Mouse (Mus musculus) limb, embryonic 14.5 days (tissue): Measurements from ENCODE around the gene Syk. TPM values are rescaled to one million over a fixed set of nuclear protein-coding genes. Genes with fewer than 3 reads are reported as not detected.

Experiments used
- ATAC-seq: fragments of 200-750 bp; cut with Nextera tagmentation; 2 replicates; pipeline ENCODE4 v1.8.0; 2017; ENCODE audit warnings: low read depth, moderate number of reproducible peaks, moderate TSS enrichment; ENCODE audit not compliant: low FRiP score
- DNase-seq: peaks from one replicate; pipeline ENCODE4 v3.0.0-alpha.2; 2015; ENCODE audit warnings: low spot score
- H3K27ac ChIP-seq: fragments of 300-500 bp; sonication (generic); replicated peaks from 2 replicates; pipeline ENCODE4 v1.5.1; 2014; ENCODE audit warnings: low read depth, mild to moderate bottlenecking, low read length, moderate library complexity, mixed read lengths
- H3K27me3 ChIP-seq: fragments of 300-500 bp; sonication (generic); 2 replicates; pipeline ENCODE4 v1.6.1; 2014; ENCODE audit warnings: low read length, mixed read lengths; ENCODE audit not compliant: control insufficient read depth, insufficient read depth
- H3K36me3 ChIP-seq: fragments of 300-500 bp; sonication (generic); 2 replicates; pipeline ENCODE4 v1.6.1; 2014; ENCODE audit warnings: mild to moderate bottlenecking, low read length, moderate library complexity, mixed read lengths; ENCODE audit not compliant: control insufficient read depth, insufficient read depth
- H3K4me1 ChIP-seq: fragments of 300-500 bp; sonication (generic); 2 replicates; pipeline ENCODE4 v1.6.1; 2014; ENCODE audit warnings: antibody characterized with exemption, low read length, mixed read lengths; ENCODE audit not compliant: control insufficient read depth, insufficient read depth
- H3K4me2 ChIP-seq: fragments of 300-500 bp; sonication (generic); replicated peaks from 2 replicates; pipeline ENCODE4 v1.6.1; 2014; ENCODE audit warnings: low read depth, mild to moderate bottlenecking, low read length, moderate library complexity; ENCODE audit not compliant: severe bottlenecking
- H3K4me3 ChIP-seq: fragments of 300-500 bp; sonication (generic); replicated peaks from 2 replicates; pipeline ENCODE4 v1.5.1; 2014; ENCODE audit warnings: low read length
- H3K9ac ChIP-seq: fragments of 300-500 bp; sonication (generic); 2 replicates; pipeline ENCODE4 v1.6.1; 2014; ENCODE audit warnings: mild to moderate bottlenecking, low read depth, low read length, moderate library complexity; ENCODE audit not compliant: severe bottlenecking
- H3K9me3 ChIP-seq: fragments of 300-500 bp; sonication (generic); 2 replicates; pipeline ENCODE4 v1.6.1; 2016; ENCODE audit warnings: low read length; ENCODE audit not compliant: control insufficient read depth
- POLR2A ChIP-seq: fragments of 200-500 bp; IDR thresholded peaks from 2 replicates; pipeline ENCODE4 v1.8.0; 2012; ENCODE audit warnings: inconsistent platforms, mild to moderate bottlenecking, moderate library complexity, borderline replicate concordance; ENCODE audit not compliant: insufficient read depth, insufficient read length; ENCODE audit errors: extremely low read depth
- WGBS: fragments of 180-500 bp; shearing (Covaris S2); extraction: QIAGEN DNeasy Blood & Tissue Kit; methylation state at CpG from one replicate; pipeline ENCODE4 v1.1.7; 2014; 5-methylcytosine and 5-hydroxymethylcytosine counted together
- polyA plus RNA-seq, 2 experiments: library from polyadenylated mRNA; depleted of rRNA in 1 of 2; stranded (reverse) in 1 of 2; unstranded in 1 of 2; fragments of >200 nt; fragmentation: Nextera tagmentation in 1 of 2; extraction: Ambion mirVana in 1 of 2; gene quantifications; 2 replicates each; pipeline versions ENCODE4 v1.2.1 to v1.2.3; 2012 to 2014

Gene Syk
- polyA plus RNA-seq, 2 experiments = 3.3 to 3.5 TPM

- H3K4me2 ChIP-seq = no peak overlapping the region
- H3K27ac ChIP-seq = no peak overlapping the region
- H3K36me3 ChIP-seq = no peaks in the 10 kb centered on the region
- TF ChIP-seq POLR2A = no peak
- no peaks in the 10 kb centered on the region for H3K9me3 ChIP-seq
- ATAC-seq = no peak
- no peak overlapping the region for H3K4me3 ChIP-seq
- no peak overlapping the region for H3K9ac ChIP-seq
- H3K27me3 ChIP-seq = no peaks in the 10 kb centered on the region
- no peak for DNase-seq
- H3K4me1 ChIP-seq = no peaks in the 10 kb centered on the region
- 77% methylated on average over 8 of the region's 8 CpGs for WGBS
Observed at GRCm38 (mm10) chr13:52561367-52562165, 21.4 kb upstream of the Syk start.

DNA sequence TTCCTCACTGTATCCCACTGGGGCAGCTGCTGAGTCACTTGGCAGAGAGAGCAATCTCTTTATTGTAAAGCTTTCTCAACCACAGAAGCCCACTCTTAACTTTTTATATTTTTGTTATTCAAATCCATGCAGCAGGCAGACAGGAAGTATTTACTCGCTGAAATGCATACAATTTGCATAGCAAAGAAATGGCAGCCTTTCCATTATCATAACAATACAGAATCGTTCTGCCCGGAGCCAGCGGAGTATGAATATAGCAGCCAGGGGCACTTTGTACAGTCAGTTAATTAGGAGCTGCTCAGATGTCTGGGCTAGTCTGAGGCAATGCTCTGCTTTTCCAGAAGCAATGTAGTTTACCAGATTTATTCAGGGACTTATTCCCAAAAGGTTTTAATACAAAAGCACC is 20.8 kb upstream of the Syk start:
- H3K4me2 ChIP-seq = no peak overlapping the region
- H3K4me1 ChIP-seq = no peaks in the 10 kb centered on the region
- no peak overlapping the region for H3K27ac ChIP-seq
- no peak overlapping the region for H3K4me3 ChIP-seq
- no peaks in the 10 kb centered on the region for H3K27me3 ChIP-seq
- WGBS = 44% methylated on average over 4 of the region's 4 CpGs
- H3K9ac ChIP-seq = no peak overlapping the region
- TF ChIP-seq POLR2A = no peak
- DNase-seq = no peak
- no peaks in the 10 kb centered on the region for H3K36me3 ChIP-seq
- no peak for ATAC-seq
- no peaks in the 10 kb centered on the region for H3K9me3 ChIP-seq

DNA sequence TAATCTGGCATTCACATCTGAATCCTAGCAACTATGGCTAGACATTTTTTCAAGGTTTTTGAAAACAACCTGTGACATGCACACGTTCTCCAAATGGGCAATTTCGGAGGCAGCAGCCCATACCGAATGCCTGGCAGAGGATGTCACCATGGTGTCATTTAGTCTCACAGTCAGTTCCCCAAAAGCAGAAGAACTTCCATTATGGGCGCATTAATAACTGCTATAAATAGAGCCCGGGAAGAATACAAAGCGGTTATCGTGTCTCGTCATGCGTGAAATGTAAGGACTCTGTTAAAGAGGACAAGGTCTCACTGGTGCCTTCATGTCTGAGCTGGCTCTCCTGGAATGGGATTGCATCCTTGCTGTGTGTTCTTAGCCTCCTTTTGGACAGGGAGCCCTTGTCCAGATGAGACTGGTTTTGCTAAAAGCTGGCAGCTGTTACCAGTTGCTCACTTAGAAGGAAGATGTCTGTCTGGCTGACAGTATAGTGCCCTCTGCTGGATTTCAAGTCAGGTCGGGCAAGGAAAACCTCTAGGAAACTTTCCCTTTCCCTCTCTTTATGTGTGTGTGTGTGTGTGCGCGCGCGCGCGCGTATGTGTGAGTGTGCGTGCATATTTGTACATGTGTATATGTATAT is 17.8 kb upstream of the Syk start:
- WGBS = 89% methylated on average over 18 of the region's 18 CpGs
- ATAC-seq = no peak

DNA sequence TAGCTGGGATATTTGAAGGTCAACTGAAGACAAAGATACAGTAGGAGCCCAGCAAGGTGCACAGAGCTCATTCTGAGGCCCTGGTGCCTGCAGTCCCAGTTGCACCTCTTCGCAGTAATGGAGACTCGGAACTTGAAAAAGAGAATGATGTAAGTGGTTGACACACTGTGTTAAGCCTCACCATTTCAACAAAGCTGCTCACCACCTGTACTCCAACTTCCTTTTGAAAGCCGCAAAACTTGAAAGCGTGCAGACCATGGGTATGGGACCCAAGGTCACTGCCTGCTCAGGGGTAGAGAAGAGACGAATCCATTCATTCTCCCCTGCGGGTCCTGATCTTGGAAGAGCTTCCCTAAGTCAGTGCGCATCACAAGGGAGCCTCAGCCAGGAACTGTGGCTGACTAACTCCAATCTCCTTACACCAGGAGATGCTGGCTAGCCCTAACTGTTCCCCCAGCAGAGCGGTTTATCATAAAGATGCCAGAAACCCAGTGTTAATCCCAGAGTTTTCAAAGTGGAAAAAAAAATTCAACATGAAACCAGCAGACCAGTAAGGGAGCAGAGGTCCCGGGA is 16.7 kb upstream of the Syk start:
- Histone ChIP-seq H3K4me1 (no peaks in the 10 kb centered on the region), H3K4me2 (no peak overlapping the region), H3K9me3 (no peaks in the 10 kb centered on the region), H3K36me3 (no peaks in the 10 kb centered on the region), H3K27ac (no peak overlapping the region), H3K4me3 (no peak overlapping the region), H3K27me3 (no peaks in the 10 kb centered on the region), H3K9ac (no peak overlapping the region)
- no peak for ATAC-seq
- no peak for TF ChIP-seq POLR2A
- no peak for DNase-seq
- WGBS = 88% methylated on average over 9 of the region's 9 CpGs

More for the DNA sequence above, 17.8 kb upstream of the Syk start:
- Histone ChIP-seq H3K4me2 (no peak overlapping the region), H3K36me3 (no peaks in the 10 kb centered on the region), H3K9me3 (no peaks in the 10 kb centered on the region), H3K9ac (no peak overlapping the region), H3K27ac (no peak overlapping the region), H3K27me3 (no peaks in the 10 kb centered on the region), H3K4me3 (no peak overlapping the region), H3K4me1 (no peaks in the 10 kb centered on the region)
- no peak for TF ChIP-seq POLR2A
- DNase-seq = no peak

DNA sequence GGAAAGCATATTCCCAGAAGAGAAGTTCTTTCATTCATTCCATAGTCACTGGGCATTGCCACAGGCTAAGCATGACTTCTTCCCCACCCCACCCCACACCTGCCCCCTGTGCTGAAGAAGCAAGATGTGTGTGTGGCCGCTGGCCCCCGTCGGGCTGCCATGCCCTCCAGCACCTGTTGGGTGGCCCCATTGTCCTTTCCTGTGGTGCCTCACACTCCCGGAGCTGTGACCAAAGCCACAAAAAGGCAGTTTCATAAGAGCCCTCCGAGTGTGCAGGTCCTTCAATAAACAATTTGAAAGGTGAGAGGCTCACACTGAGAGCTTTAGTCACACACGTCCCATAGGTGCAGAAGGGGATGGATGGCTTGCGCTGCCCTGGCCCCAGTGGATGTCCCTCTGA is 16.2 kb upstream of the Syk start:
- no peaks in the 10 kb centered on the region for H3K4me1 ChIP-seq
- no peak for ATAC-seq
- H3K9me3 ChIP-seq = no peaks in the 10 kb centered on the region
- H3K4me2 ChIP-seq = no peak overlapping the region
- H3K27me3 ChIP-seq = no peaks in the 10 kb centered on the region
- DNase-seq = no peak
- no peak for TF ChIP-seq POLR2A
- H3K9ac ChIP-seq = no peak overlapping the region
- H3K27ac ChIP-seq = no peak overlapping the region
- no peaks in the 10 kb centered on the region for H3K36me3 ChIP-seq
- H3K4me3 ChIP-seq = no peak overlapping the region
- 74% methylated on average over 7 of the region's 7 CpGs for WGBS
